Mouse (Mus musculus): ENCODE data around the gene 1700018B08Rik. TPM values are rescaled to one million over a fixed set of nuclear protein-coding genes. Genes with fewer than 3 reads are reported as not detected.

The 1700018B08Rik gene
- total RNA-seq, 2 experiments from 2014 or later, result not detected

GRCm38 (mm10) chr8:121525111-121525818 is 18.9 kb downstream of the 1700018B08Rik start:
- intact Hi-C loops (cut with DNase I), result no loop called here
- no peak for DNase-seq

DNA sequence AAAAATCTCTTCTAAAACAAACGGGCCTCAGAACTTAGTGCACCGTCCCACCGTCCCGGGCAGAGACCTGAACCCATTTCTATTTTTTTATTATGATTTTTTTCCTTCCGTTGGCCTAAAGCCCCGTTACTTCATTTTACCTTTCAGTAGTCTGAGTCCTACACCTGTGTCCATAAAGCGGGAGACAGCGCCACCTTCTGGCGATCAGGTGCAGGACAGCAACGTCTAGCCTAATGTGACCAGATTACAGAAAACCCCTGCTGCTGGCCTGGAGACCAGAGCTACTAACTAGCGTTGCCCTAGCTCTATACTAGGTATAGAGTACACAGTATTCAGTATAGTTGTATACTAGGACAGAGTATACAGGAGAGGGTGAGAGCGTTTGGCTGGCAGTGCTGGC is 30.7 kb downstream of the 1700018B08Rik start:
- DNase-seq, result peak; percentile 89
- intact Hi-C loops (cut with DNase I), result loop anchor here (2.0 to 10.0 kb wide), 3 partner anchors 119 to 401 kb away; partner anchors contain the start of gene Foxl1

DNA sequence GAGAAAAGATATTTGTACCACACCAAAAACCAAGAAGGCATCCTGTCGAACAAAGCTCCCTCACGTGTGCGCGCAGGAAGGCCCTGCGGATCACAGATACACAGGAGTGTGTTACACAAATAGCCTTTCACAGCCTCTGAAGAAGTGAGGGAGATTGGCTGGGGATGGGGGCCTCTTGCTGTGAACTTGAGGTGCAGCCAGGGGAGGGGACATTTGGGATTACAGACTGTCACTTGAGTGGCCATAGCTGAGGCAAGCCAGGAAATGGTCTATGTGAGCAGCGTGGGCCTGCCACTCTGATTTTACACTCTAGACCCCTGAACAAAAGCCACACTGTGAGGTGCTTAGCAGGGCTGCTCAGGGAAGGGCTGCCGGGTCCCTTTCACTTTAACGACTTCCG is 32.4 kb downstream of the 1700018B08Rik start:
- DNase-seq, result peak; percentile 51
- intact Hi-C loops (cut with DNase I), result loop anchor here (2.0 to 10.0 kb wide), 3 partner anchors 117 to 399 kb away; partner anchors contain the start of gene Foxl1

DNA sequence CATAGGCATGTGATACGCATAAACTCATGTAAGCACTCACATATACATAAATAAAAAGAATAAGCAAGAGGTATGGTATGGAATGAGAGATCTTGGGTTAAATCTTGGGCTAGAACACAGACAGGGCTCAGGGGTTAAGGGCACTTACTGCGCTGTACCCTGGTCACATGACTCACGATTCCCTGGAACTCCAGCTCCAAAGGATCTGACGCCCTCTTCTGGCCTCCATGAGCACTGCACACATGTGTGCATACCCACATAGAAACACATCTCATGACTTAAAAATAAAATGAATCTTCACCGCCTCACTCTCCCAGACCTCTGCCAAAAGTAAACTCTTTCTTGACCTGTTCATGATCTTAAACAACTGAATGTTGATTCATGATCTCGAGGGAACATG is 46.5 kb downstream of the 1700018B08Rik start:
- DNase-seq, result no peak
- intact Hi-C loops (cut with DNase I), result no loop called here

GRCm38 (mm10) chr8:121491633-121492032 is 52.5 kb downstream of the 1700018B08Rik start:
- no peak for DNase-seq
- intact Hi-C loops (cut with DNase I), result no loop called here

GRCm38 (mm10) chr8:121484072-121484782 is 59.9 kb downstream of the 1700018B08Rik start:
- intact Hi-C loops (cut with DNase I), result no loop called here
- DNase-seq, result no peak

Other genes starting within 250 kb of the 1700018B08Rik start
- gene Fbxo31, start 34.5 kb upstream of the 1700018B08Rik start, total RNA-seq (2021), result 10 to 100 TPM; 64.1 to 67.3 TPM
- 100 to 1,000 TPM; 145 to 167 TPM for gene Map1lc3b, start 46.0 kb upstream of the 1700018B08Rik start, total RNA-seq (2021)
- 100 to 1,000 TPM; 138 to 140 TPM for gene Zcchc14, start 108.6 kb upstream of the 1700018B08Rik start, total RNA-seq (2021)
- gene Jph3, start 185.3 kb upstream of the 1700018B08Rik start, total RNA-seq (2021), result 100 to 1,000 TPM; 116 to 119 TPM

Data from left cerebral cortex, postnatal 4 days (tissue).